Mouse (Mus musculus) liver, embryonic 14.5 days (tissue): ENCODE results near the gene Med31.

Source experiments
- CTCF ChIP-seq: IDR thresholded peaks from 2 replicates; pipeline ENCODE4 v1.5.1; 2016; ENCODE audit warnings: antibody characterized with exemption, low read depth, control low read depth
- EP300 ChIP-seq: IDR thresholded peaks from 2 replicates; pipeline ENCODE4 v1.6.1; 2016; ENCODE audit warnings: antibody characterized with exemption, low read depth

- peak; percentile 83 for TF ChIP-seq CTCF
- TF ChIP-seq EP300: no peak
Measured at GRCm38 (mm10) chr11:72224865-72225264, 9.5 kb upstream of the Med31 start.
